Mouse (Mus musculus) midbrain, embryonic 11.5 days (tissue): ENCODE measurements around the gene Mns1. TPM values are rescaled to one million over a fixed set of nuclear protein-coding genes. Genes with fewer than 3 reads are reported as not detected.
"Not testable (repeated sequence)": the region's sequence is repeated elsewhere in the genome, so short reads cannot be mapped to it uniquely, and the experiment has no call there.

Experiments used
- ATAC-seq: fragments of 200-750 bp; cut with Nextera tagmentation; 2 replicates; pipeline ENCODE4 v1.8.0; 2017; ENCODE audit warnings: moderate TSS enrichment, moderate library complexity; ENCODE audit not compliant: low FRiP score
- DNase-seq: peaks from one replicate; pipeline ENCODE4 v3.0.0; 2015; ENCODE audit warnings: low spot score; ENCODE audit errors: missing footprints
- H3K27ac ChIP-seq: fragments of 300-500 bp; sonication (generic); 2 replicates; pipeline ENCODE4 v1.5.1; 2014; ENCODE audit warnings: low read depth, low read length
- H3K27me3 ChIP-seq: fragments of 300-500 bp; sonication (generic); 2 replicates; pipeline ENCODE4 v1.6.1; 2014; ENCODE audit warnings: mild to moderate bottlenecking, low read length, moderate library complexity, mixed read lengths; ENCODE audit not compliant: control insufficient read depth, insufficient read depth
- H3K36me3 ChIP-seq: fragments of 300-500 bp; sonication (generic); 2 replicates; pipeline ENCODE4 v1.6.1; 2014; ENCODE audit warnings: mild to moderate bottlenecking, low read length, moderate library complexity, mixed read lengths; ENCODE audit not compliant: control insufficient read depth, insufficient read depth
- H3K4me1 ChIP-seq: fragments of 300-500 bp; sonication (generic); 2 replicates; pipeline ENCODE4 v1.6.1; 2014; ENCODE audit warnings: low read length; ENCODE audit not compliant: control insufficient read depth, insufficient read depth
- H3K4me2 ChIP-seq: fragments of 300-500 bp; sonication (generic); 2 replicates; pipeline ENCODE4 v1.6.1; 2014; ENCODE audit warnings: mild to moderate bottlenecking, moderate library complexity
- H3K4me3 ChIP-seq: fragments of 300-500 bp; sonication (generic); 2 replicates; pipeline ENCODE4 v1.5.1; 2014; ENCODE audit warnings: low read depth, low read length
- H3K9ac ChIP-seq: fragments of 300-500 bp; sonication (generic); 2 replicates; pipeline ENCODE4 v1.6.1; 2014; ENCODE audit warnings: low read length
- H3K9me3 ChIP-seq: fragments of 300-500 bp; sonication (generic); 2 replicates; pipeline ENCODE4 v1.6.1; 2016; ENCODE audit warnings: low read length; ENCODE audit not compliant: control insufficient read depth
- WGBS: fragments of 180-500 bp; shearing (Covaris S2); extraction: QIAGEN DNeasy Blood & Tissue Kit; methylation state at CpG from one replicate; pipeline ENCODE4 v1.1.7; 2014; 5-methylcytosine and 5-hydroxymethylcytosine counted together
- polyA plus RNA-seq: library from polyadenylated mRNA; unstranded; fragments of >200 nt; fragmentation: Nextera tagmentation; extraction: Ambion mirVana; gene quantifications from 2 replicates; pipeline ENCODE4 v1.2.1, GENCODE M21; 2014

Gene Mns1
- polyA plus RNA-seq, 1 experiment from 2014 or later, result 48.8 TPM

DNA sequence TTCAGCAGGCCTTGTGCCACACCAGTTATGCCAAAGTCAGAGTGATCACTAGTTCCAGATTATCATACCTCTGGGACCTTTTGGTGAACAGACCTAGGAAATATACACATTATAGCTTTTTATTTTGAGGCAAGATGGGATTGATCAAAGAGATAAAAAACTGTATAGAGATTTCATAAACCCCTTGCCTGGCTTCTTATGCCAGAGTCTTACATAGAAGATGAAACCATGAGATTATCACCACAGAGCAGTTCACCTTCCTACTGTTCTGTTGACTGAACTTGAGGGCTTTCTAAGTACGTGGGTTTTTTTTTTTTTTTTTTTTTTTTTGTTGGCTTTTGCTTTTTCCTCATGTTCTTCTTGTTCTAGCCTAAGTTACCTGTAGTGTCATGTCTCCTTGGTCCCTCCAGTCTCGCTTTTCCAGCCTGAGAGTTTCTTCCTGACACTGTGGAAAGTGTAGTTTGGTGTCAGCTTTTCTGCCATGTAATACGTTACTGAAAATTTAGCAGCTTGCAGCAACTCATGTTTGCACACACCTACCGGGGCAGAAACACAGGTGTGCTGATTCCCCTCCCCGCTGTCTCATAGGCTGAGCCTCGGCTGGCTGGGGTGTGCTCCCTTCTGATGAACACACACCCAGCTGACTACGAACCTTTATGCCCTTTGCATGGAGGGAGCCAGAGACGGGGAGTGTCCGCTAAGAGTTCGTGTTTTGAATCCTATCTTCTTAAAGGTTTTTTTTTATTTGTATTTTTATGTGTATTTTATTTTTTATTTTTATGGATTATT, 4.3 kb downstream of the Mns1 start:
- H3K4me3 ChIP-seq, result no peak overlapping the region
- peaks cover 8% of the 10 kb centered on the region; the same call in 1 of the 2 replicates for H3K36me3 ChIP-seq
- no peak overlapping the region for H3K27ac ChIP-seq
- H3K4me1 ChIP-seq, result peaks cover 8% of the 10 kb centered on the region
- ATAC-seq, result no peak
- H3K9me3 ChIP-seq, result no peaks in the 10 kb centered on the region
- DNase-seq, result no peak
- H3K4me2 ChIP-seq, result no peak overlapping the region
- WGBS, result 93% methylated on average over 10 of the region's 10 CpGs
- no peaks in the 10 kb centered on the region for H3K27me3 ChIP-seq
- no peak overlapping the region for H3K9ac ChIP-seq

GRCm38 (mm10) chr9:72448026-72448425, 10.2 kb downstream of the Mns1 start:
- Histone ChIP-seq H3K4me2 (no peak overlapping the region), H3K27ac (no peak overlapping the region), H3K9ac (no peak overlapping the region), H3K4me1 (no peaks in the 10 kb centered on the region), H3K36me3 (peaks cover 19% of the 10 kb centered on the region), H3K4me3 (no peak overlapping the region), H3K27me3 (no peaks in the 10 kb centered on the region), H3K9me3 (no peaks in the 10 kb centered on the region)
- 52% methylated on average over 8 of the region's 8 CpGs for WGBS
- ATAC-seq, result no peak
- peak; percentile 90 for DNase-seq

GRCm38 (mm10) chr9:72449367-72449766, 11.6 kb downstream of the Mns1 start:
- DNase-seq (no peak), ATAC-seq (no peak)
- 87% methylated on average over 7 of the region's 7 CpGs for WGBS
- H3K4me1 ChIP-seq, result no peaks in the 10 kb centered on the region
- peaks cover 19% of the 10 kb centered on the region for H3K36me3 ChIP-seq
- H3K9me3 ChIP-seq, result no peaks in the 10 kb centered on the region
- no peak overlapping the region for H3K4me2 ChIP-seq
- H3K4me3 ChIP-seq, result no peak overlapping the region
- H3K27me3 ChIP-seq, result no peaks in the 10 kb centered on the region
- no peak overlapping the region for H3K9ac ChIP-seq
- no peak overlapping the region for H3K27ac ChIP-seq

GRCm38 (mm10) chr9:72449841-72450240, 12.0 kb downstream of the Mns1 start:
- Histone ChIP-seq H3K4me3 (no peak overlapping the region), H3K9me3 (no peaks in the 10 kb centered on the region), H3K9ac (no peak overlapping the region), H3K36me3 (peaks cover 19% of the 10 kb centered on the region), H3K27me3 (no peaks in the 10 kb centered on the region), H3K4me1 (no peaks in the 10 kb centered on the region), H3K4me2 (no peak overlapping the region), H3K27ac (no peak overlapping the region)
- no peak for ATAC-seq
- no peak for DNase-seq
- WGBS, result 86% methylated on average over 2 of the region's 2 CpGs

- no peak overlapping the region for H3K9ac ChIP-seq
- H3K4me1 ChIP-seq, result no peaks in the 10 kb centered on the region
- H3K4me3 ChIP-seq, result no peak overlapping the region
- ATAC-seq (no peak), DNase-seq (no peak)
- WGBS, result 95% methylated on average over 1 of the region's 1 CpGs
- no peak overlapping the region for H3K4me2 ChIP-seq
- H3K36me3 ChIP-seq, result peaks cover 19% of the 10 kb centered on the region
- H3K27ac ChIP-seq, result no peak overlapping the region
- H3K27me3 ChIP-seq, result no peaks in the 10 kb centered on the region
- H3K9me3 ChIP-seq, result no peaks in the 10 kb centered on the region
These were observed 12.6 kb downstream of the Mns1 start for GRCm38 (mm10) chr9:72450363-72450762.

DNA sequence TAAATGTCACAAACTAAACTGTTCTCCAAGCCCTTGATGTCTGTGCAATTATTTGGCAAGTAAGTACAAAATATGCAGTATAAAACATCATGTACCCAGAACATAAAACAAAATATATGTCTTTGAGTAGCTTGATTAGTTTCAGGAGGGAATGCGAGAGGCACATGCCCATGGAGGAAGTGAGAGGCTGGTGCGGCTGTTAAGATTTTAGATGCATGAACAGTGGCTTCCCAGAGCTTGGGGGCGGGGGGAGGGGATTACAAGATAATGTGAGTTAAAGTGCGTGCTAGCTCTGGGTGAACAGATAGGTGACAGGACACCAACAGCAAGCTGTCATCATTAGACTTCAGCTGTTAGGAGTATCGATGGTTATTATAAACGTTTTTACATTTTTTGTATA, 13.3 kb downstream of the Mns1 start:
- Histone ChIP-seq H3K9ac (no peak overlapping the region), H3K4me1 (no peaks in the 10 kb centered on the region), H3K27me3 (no peaks in the 10 kb centered on the region), H3K36me3 (peaks cover 19% of the 10 kb centered on the region), H3K27ac (no peak overlapping the region), H3K4me2 (no peak overlapping the region), H3K9me3 (no peaks in the 10 kb centered on the region), H3K4me3 (no peak overlapping the region)
- DNase-seq (no peak), ATAC-seq (no peak)
- 91% methylated on average over 6 of the region's 6 CpGs for WGBS

GRCm38 (mm10) chr9:72454281-72454680, 16.5 kb downstream of the Mns1 start:
- not testable (repeated sequence) for H3K36me3 ChIP-seq, H3K27ac ChIP-seq, ATAC-seq, H3K4me1 ChIP-seq, H3K4me2 ChIP-seq, H3K9me3 ChIP-seq, H3K9ac ChIP-seq, H3K27me3 ChIP-seq, H3K4me3 ChIP-seq, DNase-seq

GRCm38 (mm10) chr9:72456374-72456773, 18.6 kb downstream of the Mns1 start:
- H3K9me3 ChIP-seq, result no peaks in the 10 kb centered on the region
- no peaks in the 10 kb centered on the region for H3K27me3 ChIP-seq
- ATAC-seq, result no peak
- H3K27ac ChIP-seq, result no peak overlapping the region
- no peak overlapping the region for H3K9ac ChIP-seq
- no peak overlapping the region for H3K4me2 ChIP-seq
- 57% methylated on average over 1 of the region's 1 CpGs for WGBS
- DNase-seq, result no peak
- H3K36me3 ChIP-seq, result peaks cover 5% of the 10 kb centered on the region; the same call in 1 of the 2 replicates
- H3K4me3 ChIP-seq, result no peak overlapping the region
- H3K4me1 ChIP-seq, result no peaks in the 10 kb centered on the region

- Histone ChIP-seq H3K36me3 (peaks cover 5% of the 10 kb centered on the region; the same call in 1 of the 2 replicates), H3K4me1 (no peaks in the 10 kb centered on the region), H3K27ac (no peak overlapping the region), H3K9ac (no peak overlapping the region), H3K27me3 (no peaks in the 10 kb centered on the region), H3K4me3 (no peak overlapping the region), H3K4me2 (no peak overlapping the region), H3K9me3 (no peaks in the 10 kb centered on the region)
- DNase-seq (peak; percentile 90), ATAC-seq (peak; percentile 70; the same call in 1 of the 2 replicates)
- WGBS, result 30% methylated on average over 5 of the region's 5 CpGs
These were observed 20.4 kb downstream of the Mns1 start for GRCm38 (mm10) chr9:72458233-72458632.
